Mouse (Mus musculus) E14TG2a.4 (cell line): ENCODE results near the gene Shd.

Source experiments
- CTCF ChIP-seq: conservative IDR thresholded peaks from 2 replicates; pipeline ENCODE4 v1.5.1; 2014; ENCODE audit warnings: low read length
- NANOG ChIP-seq: IDR thresholded peaks from 2 replicates; pipeline ENCODE4 v1.6.1; 2014; ENCODE audit warnings: borderline replicate concordance, low read length, mixed read lengths

- no peak for TF ChIP-seq NANOG
- no peak for TF ChIP-seq CTCF
Observed at GRCm38 (mm10) chr17:56016382-56016781, 46.1 kb downstream of the Shd start.
